Mouse (Mus musculus) R1 (cell line): Measurements from ENCODE around the gene Elovl7.

ENCODE experiments used
- DNase-seq: peaks from one replicate; pipeline ENCODE4 v3.0.0-alpha.2; 2018; ENCODE audit warnings: low read depth, low spot score

The Elovl7 gene

DNA sequence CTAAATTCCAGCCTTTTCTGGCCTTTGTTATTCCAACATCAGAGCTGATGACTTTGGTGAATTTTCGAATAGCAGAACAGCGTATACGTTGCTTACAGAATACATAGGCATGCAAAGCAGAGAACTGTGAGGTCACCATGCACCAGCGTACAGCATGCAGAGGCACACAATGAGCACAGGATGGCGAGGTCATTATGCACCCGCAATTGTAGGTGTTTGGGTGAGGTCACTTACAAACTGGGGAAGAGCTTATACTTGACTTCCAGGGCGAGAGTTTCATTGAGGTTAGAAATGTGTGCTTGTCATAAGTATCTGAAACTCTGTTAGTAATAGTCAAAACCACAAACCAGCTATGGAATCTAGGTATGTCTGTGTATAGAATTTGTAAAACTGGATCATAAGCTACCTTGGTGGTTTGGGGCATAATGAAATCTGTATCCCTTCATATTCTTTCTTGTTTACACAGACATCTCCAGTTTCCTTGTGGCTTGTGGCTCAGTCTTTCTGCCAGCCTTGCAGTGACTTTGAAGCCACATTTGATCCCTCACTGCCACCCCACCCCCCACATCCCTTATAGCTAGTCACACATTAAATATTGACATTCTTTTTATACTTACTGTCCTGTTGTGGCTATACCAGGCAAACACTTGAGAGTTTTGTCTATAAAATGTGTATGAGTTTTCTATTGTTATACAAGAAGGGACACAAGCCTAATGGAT lies 88.9 kb downstream of the Elovl7 start:
- peak; percentile 19 for DNase-seq

DNA sequence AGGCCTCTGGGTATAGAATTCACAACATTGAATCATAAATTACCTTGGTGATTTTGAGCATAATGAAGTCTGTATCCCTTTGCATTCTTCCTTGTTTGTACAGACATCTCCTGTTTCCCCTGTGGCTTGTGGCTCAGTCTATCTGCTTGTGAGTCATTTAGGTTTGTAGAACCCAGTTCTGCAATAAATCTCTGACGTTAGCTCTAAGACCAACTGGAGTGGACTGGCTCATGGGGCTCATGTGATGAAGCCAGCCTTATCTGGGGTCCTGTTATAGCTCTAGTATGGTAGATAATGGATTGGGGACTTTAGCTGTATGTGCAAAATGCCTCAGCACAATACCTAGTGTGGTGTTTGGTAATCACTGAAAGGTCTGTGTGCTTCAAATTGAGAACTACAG lies 89.6 kb downstream of the Elovl7 start:
- no peak for DNase-seq

DNA sequence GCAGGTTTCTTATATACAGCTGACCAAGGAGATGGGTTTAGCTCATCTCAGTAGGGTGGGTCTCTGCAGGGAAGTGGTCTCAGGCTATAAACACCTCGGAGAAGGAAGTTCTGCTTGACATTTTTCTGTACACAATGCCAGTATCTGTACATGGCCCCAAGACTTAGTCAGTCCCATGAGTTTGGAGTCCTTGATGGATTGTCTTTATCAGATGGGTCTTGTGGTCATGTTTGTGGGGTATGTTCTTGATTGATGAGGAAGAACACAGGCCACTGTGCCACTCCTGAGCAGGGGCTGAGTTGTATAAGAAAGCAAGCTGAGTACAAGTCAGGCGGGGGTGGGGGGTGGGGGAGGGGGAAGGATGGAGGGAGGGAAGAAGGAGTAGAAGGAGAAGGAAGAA lies 90.5 kb downstream of the Elovl7 start:
- no peak for DNase-seq

DNA sequence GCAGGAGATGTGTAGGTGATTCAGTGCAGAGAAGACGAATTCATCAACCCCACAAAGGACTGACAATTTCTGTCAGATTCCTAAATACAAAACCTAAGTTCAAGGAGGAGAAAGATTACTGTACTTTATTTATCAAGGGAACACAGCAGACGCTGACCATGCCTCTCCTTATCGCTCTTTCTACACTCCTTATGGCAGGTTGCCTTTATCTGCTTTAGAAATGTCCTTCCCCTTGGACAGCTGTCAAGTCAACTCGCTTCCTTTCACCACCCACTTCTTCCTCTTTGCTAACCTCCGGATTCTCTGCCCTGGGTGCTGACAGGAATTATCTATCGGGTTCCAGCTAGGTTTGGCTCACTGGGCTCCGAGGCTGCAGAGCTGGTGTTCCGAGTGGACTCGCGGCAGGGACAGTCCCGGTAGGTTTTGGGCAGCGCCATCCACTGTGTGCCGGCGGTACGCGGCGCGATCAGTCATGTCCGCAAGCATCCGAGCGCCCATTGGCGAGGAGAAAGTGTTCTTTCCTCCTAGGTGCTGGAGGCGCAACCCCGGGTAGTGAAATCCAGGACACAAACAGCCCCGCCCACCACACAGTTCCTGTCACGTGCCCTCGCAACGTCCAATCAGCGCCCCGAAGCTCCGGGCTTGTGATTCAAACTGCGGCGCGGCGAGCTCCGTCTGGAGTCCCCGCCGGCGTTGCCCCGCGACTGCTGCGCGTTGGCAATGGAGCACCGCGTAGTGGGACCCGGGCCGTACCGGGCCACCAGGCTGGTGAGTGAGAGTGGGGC lies 101.7 kb downstream of the Elovl7 start, which contains the start of gene Depdc1b:
Gene Depdc1b, plus strand, starts transcription at position 631 of the 785 bp plus-strand sequence.
- DNase-seq: peak; percentile 97

DNA sequence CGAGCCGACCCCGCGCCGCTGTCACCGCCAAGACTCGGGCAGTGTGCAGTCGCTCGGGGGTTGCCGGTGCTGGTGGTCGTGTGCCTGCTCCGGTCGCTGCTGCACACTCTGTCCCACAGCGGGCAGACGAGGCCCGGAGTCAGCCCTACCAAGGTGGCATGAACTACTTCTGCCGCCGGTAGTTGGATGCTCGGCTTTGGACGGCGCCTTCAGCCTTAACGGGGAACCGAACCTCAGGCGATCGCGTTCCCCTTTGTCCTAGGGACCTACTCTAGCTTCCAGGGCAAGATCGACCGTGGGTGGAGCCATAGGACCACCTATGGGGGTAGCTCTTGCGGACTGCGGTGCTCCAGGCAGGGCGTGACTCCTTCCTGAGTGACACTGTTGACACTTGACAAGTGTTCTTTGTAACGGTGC lies 102.3 kb downstream of the Elovl7 start:
- DNase-seq: peak; percentile 85

DNA sequence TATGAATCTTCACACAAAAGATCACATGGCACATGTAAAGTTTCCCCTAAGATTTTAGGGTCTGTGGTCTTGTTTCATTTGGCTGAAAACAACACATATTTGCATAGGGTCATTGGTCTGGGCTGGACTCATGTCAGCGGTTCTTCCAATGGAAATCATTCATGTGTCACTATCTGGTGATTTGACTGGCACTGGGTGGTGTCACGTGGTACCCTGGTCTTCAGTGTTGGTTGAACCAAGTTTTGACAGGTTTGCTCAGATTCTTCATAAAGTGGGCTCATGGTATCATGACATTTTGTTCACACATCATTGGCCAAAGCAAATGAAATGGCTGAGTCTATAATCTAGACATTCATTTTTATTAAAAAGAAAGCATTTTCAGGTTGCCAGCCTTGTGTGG lies 103.2 kb downstream of the Elovl7 start:
- DNase-seq: no peak

DNA sequence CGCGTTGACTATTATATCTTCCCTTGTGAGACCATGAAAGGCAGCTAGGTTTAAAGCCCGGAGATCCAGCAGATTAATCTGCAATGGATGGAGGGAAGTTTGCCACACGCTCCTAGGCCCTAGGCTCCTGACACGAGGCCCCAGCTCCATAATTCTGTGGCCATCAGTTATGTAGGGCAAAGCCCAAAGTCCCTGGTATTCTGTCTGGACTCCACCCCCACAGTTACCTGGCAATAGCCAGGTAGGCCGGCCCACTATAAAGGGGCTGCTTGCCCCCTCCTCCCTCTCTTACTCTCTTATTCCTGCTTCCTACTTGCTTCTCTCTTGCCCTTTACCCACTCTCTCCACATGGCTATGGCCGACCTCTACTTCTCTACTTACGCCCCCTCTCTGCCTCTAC lies 104.8 kb downstream of the Elovl7 start:
- no peak for DNase-seq

DNA sequence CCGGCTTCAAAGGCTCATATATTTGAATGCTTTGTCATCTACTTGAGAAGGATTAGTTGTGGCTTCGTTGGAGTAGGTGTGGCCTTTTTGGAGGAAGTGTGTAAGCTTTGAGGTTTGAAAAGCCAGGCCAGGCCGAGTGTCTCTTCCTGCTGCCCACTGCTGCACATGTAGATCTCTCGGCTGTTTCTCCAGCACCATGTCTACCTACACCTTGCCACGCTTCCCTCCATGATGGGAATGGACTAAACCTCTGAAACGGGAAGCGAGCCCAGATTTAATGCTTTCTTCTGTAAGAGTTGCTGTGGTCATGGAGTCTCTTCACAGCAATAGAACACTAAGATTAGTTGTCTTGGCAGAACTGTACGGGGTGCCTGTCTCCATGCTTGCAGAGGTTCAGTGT lies 106.0 kb downstream of the Elovl7 start:
- DNase-seq: no peak

DNA sequence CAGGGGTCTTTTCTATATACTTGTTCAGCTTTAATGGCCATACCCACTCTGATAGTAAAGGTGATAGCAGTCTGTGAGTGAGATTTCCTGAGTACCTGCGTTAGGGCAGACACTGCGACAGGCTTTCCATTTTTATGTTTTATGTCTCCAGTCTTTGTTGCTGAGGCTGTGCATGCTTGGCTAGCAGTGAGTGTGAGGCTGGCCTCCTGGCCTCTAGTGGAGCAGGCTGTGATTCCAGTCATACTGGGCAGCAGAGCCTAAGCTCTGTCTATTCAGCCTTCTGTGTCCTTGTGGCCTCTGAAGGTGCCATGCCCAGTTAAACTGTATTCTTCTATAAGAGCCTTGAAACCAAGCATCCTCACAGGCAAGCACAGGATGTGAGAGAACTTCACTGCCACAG lies 108.3 kb downstream of the Elovl7 start:
- no peak for DNase-seq

DNA sequence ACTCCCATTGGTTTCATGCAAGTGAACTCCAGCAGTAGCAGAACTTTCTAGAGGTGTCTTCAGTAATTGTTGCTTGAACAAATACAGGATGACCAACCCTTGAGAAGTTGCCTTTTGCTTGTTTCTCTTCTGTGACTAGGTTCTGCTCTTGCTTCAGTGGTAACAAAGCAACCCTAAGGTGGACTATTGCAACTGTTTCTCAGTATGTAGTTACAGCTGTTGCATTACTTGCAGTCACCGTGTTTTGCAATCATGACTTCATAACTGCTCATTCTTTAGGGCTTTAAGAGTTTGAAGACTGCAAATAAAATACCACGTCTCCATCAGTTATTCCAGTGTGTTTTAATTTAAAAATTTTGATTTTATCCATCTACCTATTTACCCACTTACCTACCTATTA lies 109.1 kb downstream of the Elovl7 start:
- no peak for DNase-seq

DNA sequence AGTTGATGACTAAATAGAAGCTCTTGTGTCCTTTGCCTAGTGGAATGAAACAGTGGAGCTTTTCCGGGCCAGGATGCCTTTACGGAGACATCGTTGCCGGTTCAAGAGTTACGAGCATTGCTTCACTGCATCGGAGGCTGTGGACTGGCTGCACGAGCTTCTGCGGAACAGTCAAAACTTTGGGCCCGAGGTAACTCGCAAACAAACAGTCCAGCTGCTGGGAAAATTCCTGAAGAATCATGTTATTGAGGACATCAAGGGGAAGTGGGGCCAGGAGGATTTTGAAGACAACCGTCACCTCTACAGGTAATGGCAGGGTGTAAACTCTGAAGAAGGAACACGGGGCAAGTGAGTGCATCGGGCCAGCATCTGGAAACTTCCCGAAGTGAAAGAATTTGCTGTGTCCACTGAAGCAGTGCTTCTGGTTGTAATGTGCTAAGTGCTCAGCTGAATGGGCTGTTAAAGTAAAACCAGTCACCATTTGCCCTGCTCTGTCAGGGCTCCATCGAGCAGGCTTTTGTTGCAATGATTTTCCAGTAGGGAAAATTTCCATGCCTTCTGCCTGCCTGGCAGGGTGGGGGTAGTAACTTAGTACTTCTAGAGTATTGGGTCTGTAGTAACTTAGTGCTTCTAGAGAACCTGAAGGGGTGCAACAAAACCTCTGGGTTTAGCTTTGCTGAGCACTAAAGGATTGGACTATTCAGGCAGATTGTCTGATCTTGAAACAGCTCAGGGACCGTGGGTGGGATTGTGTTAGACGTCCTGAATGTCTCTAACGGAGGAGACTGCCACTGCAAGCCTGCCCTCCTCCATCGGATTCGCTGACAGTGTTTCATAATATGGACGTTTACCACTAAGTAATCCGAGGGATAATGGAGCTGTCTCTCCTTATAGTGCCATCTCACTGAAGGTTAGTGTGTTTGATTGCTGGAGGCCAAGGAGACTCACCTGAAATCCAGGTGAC lies 109.9 kb downstream of the Elovl7 start:
- no peak for DNase-seq

DNA sequence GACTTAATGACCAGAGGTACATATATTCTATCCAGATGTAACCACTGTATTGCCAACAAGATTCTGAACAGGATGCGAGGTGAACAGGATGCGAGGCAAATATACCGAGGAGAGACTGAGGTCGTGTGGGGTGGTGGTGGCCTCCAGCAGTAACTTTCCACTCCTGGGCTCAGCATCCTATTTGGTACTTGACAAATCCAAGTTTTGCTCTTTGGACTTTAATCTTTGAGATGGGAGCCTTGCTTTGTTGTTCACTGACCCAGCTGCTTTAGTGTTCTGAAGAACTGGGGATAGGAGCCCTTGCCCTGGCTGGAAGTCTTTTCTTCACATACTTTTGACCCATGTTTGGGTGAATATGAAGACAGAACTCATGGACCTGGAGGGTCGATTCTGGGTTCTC lies 111.7 kb downstream of the Elovl7 start:
- no peak for DNase-seq

DNA sequence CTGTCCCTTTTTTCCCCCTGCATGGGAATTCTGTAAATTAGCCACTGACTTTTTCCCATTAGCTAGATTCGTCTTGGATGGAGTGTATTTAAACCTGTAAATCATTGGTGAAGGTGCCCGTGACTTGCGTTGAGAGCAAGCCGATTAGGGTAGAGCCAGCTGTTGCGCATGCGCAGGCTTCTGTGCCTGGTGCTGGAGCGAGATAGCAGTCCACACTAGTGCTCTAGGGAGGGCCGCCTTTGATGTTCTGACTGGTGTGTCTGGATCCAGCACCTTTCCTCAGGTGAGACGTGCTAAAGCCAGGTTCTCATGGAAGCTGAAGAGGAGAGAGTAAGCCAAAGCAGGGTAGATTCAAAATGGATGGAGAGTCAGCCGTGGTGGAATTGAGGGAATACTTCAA lies 112.1 kb downstream of the Elovl7 start:
- DNase-seq: no peak

DNA sequence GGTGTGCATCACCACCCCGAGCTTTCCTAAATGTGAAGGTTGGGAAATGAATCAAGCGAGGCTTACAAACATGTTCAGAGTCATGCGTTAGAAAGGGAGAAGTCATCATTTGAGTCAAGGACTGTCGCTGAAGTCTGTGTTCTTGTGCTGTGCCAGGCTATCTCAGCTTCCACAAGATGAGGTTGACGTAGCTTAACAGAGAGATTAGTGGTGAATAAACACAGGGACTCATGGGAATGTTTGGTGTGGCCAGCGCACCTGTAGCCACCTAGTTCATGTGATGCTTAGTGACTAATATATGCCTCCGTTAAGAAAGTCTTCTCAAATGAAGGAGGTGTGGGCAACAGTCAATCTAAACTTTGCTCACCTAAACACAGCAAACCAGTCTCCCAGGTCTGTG lies 112.8 kb downstream of the Elovl7 start:
- no peak for DNase-seq

DNA sequence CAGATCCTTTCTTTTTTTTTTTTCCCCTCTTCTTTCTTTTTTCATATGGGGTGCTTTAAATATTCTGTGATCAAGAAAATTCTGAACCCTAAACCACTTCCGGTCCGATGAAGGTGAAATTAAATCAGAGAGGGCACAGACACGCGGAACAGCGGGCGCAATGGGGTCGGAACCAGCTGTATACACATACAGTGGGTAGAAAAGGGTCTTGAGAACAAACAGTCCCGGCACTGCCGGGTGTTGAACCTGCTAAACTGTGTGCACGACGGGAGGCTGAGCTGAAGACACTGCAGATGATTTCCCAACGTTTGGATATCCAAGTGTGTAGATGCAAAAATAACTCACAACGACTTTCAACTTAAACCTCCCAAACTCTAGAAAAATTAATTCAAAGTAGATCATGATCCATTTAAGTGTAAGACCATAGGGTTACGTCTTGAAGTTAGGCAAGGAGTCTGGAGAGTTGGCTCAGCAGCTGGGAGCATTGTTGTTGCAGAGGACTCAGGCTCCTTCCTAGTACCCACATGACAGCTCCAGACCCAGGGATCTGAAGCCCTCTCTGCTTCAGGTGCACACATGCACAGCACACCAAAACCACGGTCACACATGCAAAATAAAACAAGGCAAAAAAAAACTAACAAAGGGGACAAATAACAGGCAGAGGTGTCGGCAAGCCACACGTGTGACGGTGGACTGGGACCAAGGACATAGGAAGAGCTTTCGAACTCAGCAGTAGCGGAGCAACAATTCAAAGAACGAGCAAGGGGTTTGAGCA lies 114.4 kb downstream of the Elovl7 start:
- no peak for DNase-seq

DNA sequence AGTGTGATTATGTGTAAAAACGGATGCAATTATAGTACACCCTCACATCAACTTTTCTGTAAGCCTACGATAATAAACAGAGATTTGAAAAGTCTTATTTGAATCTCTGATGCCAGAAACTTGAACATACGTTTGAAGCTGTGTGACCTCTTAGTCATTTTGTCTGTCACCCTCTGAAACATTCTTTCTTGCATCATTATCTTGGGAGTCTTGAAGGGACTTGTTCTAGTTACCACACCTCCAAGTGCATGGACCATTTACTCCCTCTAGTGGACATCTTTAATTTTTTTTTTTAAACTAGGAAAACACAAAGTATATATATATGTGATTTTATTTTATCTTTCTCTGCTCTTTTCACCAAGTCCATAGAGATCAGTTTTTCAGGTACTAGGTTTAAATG lies 115.5 kb downstream of the Elovl7 start:
- DNase-seq: peak; percentile 46
